Mouse (Mus musculus) testis, adult 2 months (tissue): ENCODE data around the gene Matn4.

Experiments used
- CTCF ChIP-seq: fragments of 200-500 bp; IDR thresholded peaks from 2 replicates; pipeline ENCODE4 v1.5.1; 2012; ENCODE audit warnings: low read depth, mild to moderate bottlenecking, inconsistent platforms, low read length, moderate library complexity; ENCODE audit not compliant: control insufficient read depth, insufficient read depth, insufficient replicate concordance
- POLR2A ChIP-seq: fragments of 200-500 bp; IDR thresholded peaks from 2 replicates; pipeline ENCODE4 v1.6.1; 2012; ENCODE audit warnings: low read depth, mild to moderate bottlenecking, inconsistent platforms, low read length, moderate library complexity; ENCODE audit not compliant: control insufficient read depth

GRCm38 (mm10) chr2:164448140-164448539, 43.2 kb upstream of the Matn4 start:
- no peak for TF ChIP-seq POLR2A
- no peak for TF ChIP-seq CTCF
